Mouse (Mus musculus) midbrain, embryonic 13.5 days (tissue): ENCODE measurements around the gene Tbce. TPM values are rescaled to one million over a fixed set of nuclear protein-coding genes. Genes with fewer than 3 reads are reported as not detected.

ENCODE experiments used
- ATAC-seq: fragments of 200-750 bp; cut with Nextera tagmentation; 2 replicates; pipeline ENCODE4 v1.8.0; 2017; ENCODE audit warnings: mild to moderate bottlenecking, moderate TSS enrichment, moderate library complexity
- H3K27ac ChIP-seq: fragments of 300-500 bp; sonication (generic); 2 replicates; pipeline ENCODE4 v1.5.1; 2015; ENCODE audit warnings: inconsistent platforms, mild to moderate bottlenecking, moderate library complexity
- H3K27me3 ChIP-seq: fragments of 300-500 bp; sonication (generic); 2 replicates; pipeline ENCODE4 v1.6.1; 2015; ENCODE audit warnings: mild to moderate bottlenecking, inconsistent platforms
- H3K36me3 ChIP-seq: fragments of 300-500 bp; sonication (generic); 2 replicates; pipeline ENCODE4 v1.6.1; 2015; ENCODE audit warnings: mild to moderate bottlenecking, inconsistent platforms
- H3K4me1 ChIP-seq: fragments of 300-500 bp; sonication (generic); replicated peaks from 2 replicates; pipeline ENCODE4 v1.6.1; 2015; ENCODE audit warnings: inconsistent platforms
- H3K4me2 ChIP-seq: fragments of 300-500 bp; sonication (generic); replicated peaks from 2 replicates; pipeline ENCODE4 v1.6.1; 2015; ENCODE audit warnings: moderate library complexity, mild to moderate bottlenecking, inconsistent platforms
- H3K4me3 ChIP-seq: fragments of 300-500 bp; sonication (generic); replicated peaks from 2 replicates; pipeline ENCODE4 v1.5.1; 2015; ENCODE audit warnings: mild to moderate bottlenecking, inconsistent platforms
- H3K9ac ChIP-seq: fragments of 300-500 bp; sonication (generic); replicated peaks from 2 replicates; pipeline ENCODE4 v1.6.1; 2015; ENCODE audit warnings: mild to moderate bottlenecking, inconsistent platforms
- H3K9me3 ChIP-seq: fragments of 300-500 bp; sonication (generic); 2 replicates; pipeline ENCODE4 v1.6.1; 2016; ENCODE audit warnings: mild to moderate bottlenecking, inconsistent platforms
- WGBS: fragments of 180-500 bp; shearing (Covaris S2); methylation state at CpG from one replicate; pipeline ENCODE4 v1.1.7; 2015; 5-methylcytosine and 5-hydroxymethylcytosine counted together
- polyA plus RNA-seq: library from polyadenylated mRNA; unstranded; fragments of >200 nt; fragmentation: Nextera tagmentation; extraction: Ambion mirVana; gene quantifications from 2 replicates; pipeline ENCODE4 v1.2.1, GENCODE M21; 2015

The Tbce gene
- polyA plus RNA-seq: 104 and 116 TPM in 2 replicates

DNA sequence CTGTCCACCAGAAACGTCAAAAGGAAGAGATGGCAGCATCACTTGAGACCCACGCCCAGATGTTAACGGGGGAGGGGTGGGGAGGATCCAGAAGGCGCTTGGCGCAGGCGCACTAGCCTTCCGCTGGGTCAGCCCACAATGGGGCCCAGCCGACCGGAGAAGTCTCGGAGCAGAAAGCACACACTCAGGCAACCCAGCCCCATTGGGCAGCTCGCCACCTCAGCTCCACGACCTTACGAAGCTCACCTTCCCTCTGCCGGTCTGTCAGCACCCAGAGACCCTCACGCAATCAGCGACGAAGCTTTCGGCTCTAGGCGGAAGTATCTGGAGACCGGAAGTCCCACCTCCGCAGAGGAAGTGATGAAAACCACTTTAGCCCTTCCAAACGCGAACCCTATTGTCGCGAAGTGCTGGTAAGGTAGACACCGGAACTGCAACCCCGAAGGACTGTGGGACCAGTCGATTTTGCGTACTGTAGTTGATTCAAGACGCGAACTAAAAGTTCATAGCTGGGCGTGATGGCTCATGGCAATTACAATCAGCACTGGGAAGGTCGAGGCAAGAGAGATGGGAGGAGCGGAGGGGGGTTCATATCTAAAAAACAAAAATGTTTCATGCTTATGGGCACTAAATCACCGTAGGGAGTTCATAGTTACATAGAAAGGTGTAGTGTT, at the start of gene Tbce:
Gene Tbce, minus strand, starts transcription at position 347 of the 674 bp plus-strand sequence.
- H3K4me3 ChIP-seq: peak within 1 kb of the TSS; percentile 68
- no peaks in the 10 kb centered on the region for H3K36me3 ChIP-seq
- H3K27ac ChIP-seq: peak within 1 kb of the TSS; percentile 97
- H3K27me3 ChIP-seq: no peaks in the 10 kb centered on the region
- ATAC-seq: peak; percentile 98
- peaks cover 22% of the 10 kb centered on the region for H3K4me1 ChIP-seq
- no peaks in the 10 kb centered on the region for H3K9me3 ChIP-seq
- peak within 1 kb of the TSS; percentile 90 for H3K9ac ChIP-seq
- H3K4me2 ChIP-seq: peak within 1 kb of the TSS; percentile 84
- WGBS: 1% methylated on average over 35 of the region's 35 CpGs

DNA sequence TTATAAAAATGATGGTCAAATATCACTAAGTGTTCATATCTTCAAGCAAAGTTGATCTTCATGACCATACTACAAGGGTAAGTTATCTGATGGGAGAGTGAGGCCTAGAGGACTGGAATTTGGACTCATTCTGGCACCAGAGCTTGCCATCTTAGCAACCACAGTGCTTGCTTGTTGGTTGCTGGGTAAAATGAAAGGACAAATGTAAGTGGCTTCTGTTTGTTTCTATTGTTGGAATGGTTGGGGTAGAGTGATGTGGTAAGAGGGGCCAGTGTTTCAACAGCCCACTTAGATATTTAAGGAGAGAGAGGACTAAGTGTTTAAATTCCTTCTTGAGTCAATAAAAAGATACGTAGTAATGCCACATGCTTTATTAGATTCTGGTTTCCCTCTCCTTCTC, 49.2 kb upstream of the Tbce start:
- Histone ChIP-seq H3K4me2 (no peak overlapping the region), H3K4me3 (no peak overlapping the region), H3K4me1 (no peaks in the 10 kb centered on the region), H3K27me3 (no peaks in the 10 kb centered on the region), H3K9ac (no peak overlapping the region), H3K27ac (no peak overlapping the region), H3K9me3 (peaks cover 3% of the 10 kb centered on the region; the same call in 1 of the 2 replicates), H3K36me3 (0 out of 2 replicates have a peak, but pooled peaks cover 5% of the 10 kb centered on the region)
- WGBS: 92% methylated on average over 1 of the region's 1 CpGs
- ATAC-seq: no peak

DNA sequence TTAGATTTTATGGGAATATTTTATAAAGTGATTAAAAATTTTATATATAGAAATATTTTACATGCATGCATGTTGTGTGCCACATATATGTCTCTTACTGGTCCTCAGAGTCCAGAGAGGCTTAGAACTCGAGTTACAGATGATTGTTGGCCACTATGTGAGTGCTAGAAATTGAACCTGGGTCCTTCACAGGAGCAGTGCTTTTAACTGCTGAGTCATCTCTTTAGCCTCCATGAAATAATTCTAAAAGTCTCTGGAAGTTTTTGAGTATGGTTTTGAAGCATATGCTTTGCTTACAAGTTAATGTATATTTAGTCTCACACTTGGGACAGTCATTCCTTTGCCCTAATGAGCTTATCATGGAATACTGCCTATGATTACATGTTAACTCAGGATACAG, 35.9 kb upstream of the Tbce start:
- H3K27ac ChIP-seq: no peak overlapping the region

GRCm38 (mm10) chr13:14074371-14074770, 34.9 kb upstream of the Tbce start:
- H3K27ac ChIP-seq: no peak overlapping the region
- 97% methylated on average over 1 of the region's 1 CpGs for WGBS
- no peaks in the 10 kb centered on the region for H3K36me3 ChIP-seq
- no peaks in the 10 kb centered on the region for H3K27me3 ChIP-seq
- ATAC-seq: no peak
- no peak overlapping the region for H3K4me2 ChIP-seq
- no peaks in the 10 kb centered on the region for H3K9me3 ChIP-seq
- H3K4me3 ChIP-seq: no peak overlapping the region
- H3K9ac ChIP-seq: no peak overlapping the region
- 0 out of 2 replicates have a peak, but pooled peaks cover 3% of the 10 kb centered on the region for H3K4me1 ChIP-seq

More for the DNA sequence above, 35.9 kb upstream of the Tbce start:
- no peaks in the 10 kb centered on the region for H3K36me3 ChIP-seq
- H3K9ac ChIP-seq: no peak overlapping the region
- H3K27me3 ChIP-seq: no peaks in the 10 kb centered on the region
- ATAC-seq: no peak
- no peak overlapping the region for H3K4me2 ChIP-seq
- H3K9me3 ChIP-seq: no peaks in the 10 kb centered on the region
- H3K4me1 ChIP-seq: 0 out of 2 replicates have a peak, but pooled peaks cover 3% of the 10 kb centered on the region
- WGBS: 83% methylated on average over 1 of the region's 1 CpGs
- H3K4me3 ChIP-seq: no peak overlapping the region

- H3K36me3 ChIP-seq: 0 out of 2 replicates have a peak, but pooled peaks cover 2% of the 10 kb centered on the region
- no peak overlapping the region for H3K4me2 ChIP-seq
- no peak overlapping the region for H3K9ac ChIP-seq
- H3K9me3 ChIP-seq: no peaks in the 10 kb centered on the region
- ATAC-seq: no peak
- no peak overlapping the region for H3K27ac ChIP-seq
- H3K27me3 ChIP-seq: no peaks in the 10 kb centered on the region
- H3K4me1 ChIP-seq: peaks cover 34% of the 10 kb centered on the region
- no peak overlapping the region for H3K4me3 ChIP-seq
- WGBS: 90% methylated on average over 1 of the region's 1 CpGs
Observed at GRCm38 (mm10) chr13:14069291-14069690, 29.9 kb upstream of the Tbce start.

DNA sequence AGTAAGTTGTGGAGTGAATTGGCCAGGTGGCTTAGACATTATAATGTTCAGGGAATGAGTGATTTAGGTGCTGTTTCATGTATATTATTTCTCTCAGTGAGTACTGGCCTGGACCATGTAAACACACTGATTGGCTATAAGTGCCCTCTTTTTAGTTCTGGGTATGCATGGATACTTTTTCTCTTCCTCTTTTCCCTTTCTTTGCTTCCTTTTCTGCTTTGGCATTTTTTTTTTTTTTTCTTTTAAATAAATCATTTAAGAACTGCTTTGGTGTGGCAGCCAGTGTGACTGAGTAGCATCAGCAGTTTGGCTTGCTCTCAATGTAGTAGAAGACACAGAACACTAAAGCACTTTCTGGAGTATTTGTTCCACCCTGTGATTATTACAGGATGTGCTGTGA, 28.6 kb upstream of the Tbce start:
- H3K4me3 ChIP-seq: no peak overlapping the region
- no peak overlapping the region for H3K27ac ChIP-seq
- no peak overlapping the region for H3K4me2 ChIP-seq
- H3K9me3 ChIP-seq: no peaks in the 10 kb centered on the region
- 0 out of 2 replicates have a peak, but pooled peaks cover 2% of the 10 kb centered on the region for H3K36me3 ChIP-seq
- H3K27me3 ChIP-seq: no peaks in the 10 kb centered on the region
- H3K9ac ChIP-seq: no peak overlapping the region
- peaks cover 34% of the 10 kb centered on the region for H3K4me1 ChIP-seq
- no peak for ATAC-seq

- H3K27me3 ChIP-seq: no peaks in the 10 kb centered on the region
- no peak overlapping the region for H3K4me2 ChIP-seq
- 79% methylated on average over 1 of the region's 1 CpGs for WGBS
- H3K27ac ChIP-seq: no peak overlapping the region
- ATAC-seq: no peak
- H3K9ac ChIP-seq: no peak overlapping the region
- 0 out of 2 replicates have a peak, but pooled peaks cover 2% of the 10 kb centered on the region for H3K36me3 ChIP-seq
- peaks cover 50% of the 10 kb centered on the region for H3K4me1 ChIP-seq
- no peaks in the 10 kb centered on the region for H3K9me3 ChIP-seq
- no peak overlapping the region; the same call in 1 of the 2 replicates for H3K4me3 ChIP-seq
Observed at GRCm38 (mm10) chr13:14065701-14066100, 26.3 kb upstream of the Tbce start.

- H3K27ac ChIP-seq: no peak overlapping the region
- peaks cover 57% of the 10 kb centered on the region for H3K4me1 ChIP-seq
- H3K36me3 ChIP-seq: 0 out of 2 replicates have a peak, but pooled peaks cover 2% of the 10 kb centered on the region
- H3K27me3 ChIP-seq: no peaks in the 10 kb centered on the region
- H3K4me2 ChIP-seq: peak overlapping the region; percentile 80
- peak overlapping the region; percentile 98 for H3K9ac ChIP-seq
- ATAC-seq: no peak
- H3K9me3 ChIP-seq: no peaks in the 10 kb centered on the region
- peak overlapping the region; percentile 99 for H3K4me3 ChIP-seq
- 23% methylated on average over 9 of the region's 9 CpGs for WGBS
Observed at GRCm38 (mm10) chr13:14065028-14065380, 25.6 kb upstream of the Tbce start.

- Histone ChIP-seq H3K4me3 (peak overlapping the region; percentile 99), H3K27ac (peak overlapping the region; percentile 98), H3K27me3 (no peaks in the 10 kb centered on the region), H3K9ac (peak overlapping the region; percentile 98), H3K4me1 (peaks cover 57% of the 10 kb centered on the region), H3K4me2 (peak overlapping the region; percentile 80), H3K36me3 (0 out of 2 replicates have a peak, but pooled peaks cover 2% of the 10 kb centered on the region), H3K9me3 (no peaks in the 10 kb centered on the region)
- ATAC-seq: no peak
- WGBS: under 1% methylated on average over 49 of the region's 65 CpGs
Observed at GRCm38 (mm10) chr13:14064341-14065027, 25.0 kb upstream of the Tbce start.

DNA sequence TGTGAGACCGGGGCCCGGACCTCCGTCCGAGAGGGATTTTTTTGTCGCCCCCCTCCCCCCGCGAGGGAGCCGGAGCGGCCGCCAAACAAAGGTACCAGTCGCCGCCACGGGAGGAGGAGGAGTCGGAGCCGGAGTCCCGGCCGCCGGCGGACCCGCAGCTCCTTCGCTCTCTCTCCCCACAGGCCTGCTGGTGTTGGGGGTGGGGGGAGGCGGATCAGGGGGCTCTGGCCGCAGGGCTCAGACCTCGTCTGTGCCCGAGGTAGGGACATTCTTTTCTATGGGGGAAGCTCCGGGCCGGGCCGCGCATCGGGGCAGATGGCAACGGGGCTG, 24.5 kb upstream of the Tbce start:
- Histone ChIP-seq H3K4me3 (peak overlapping the region; percentile 99), H3K27ac (peak overlapping the region; percentile 98), H3K36me3 (no peaks in the 10 kb centered on the region), H3K4me1 (peaks cover 57% of the 10 kb centered on the region), H3K4me2 (peak overlapping the region; percentile 80), H3K9ac (peak overlapping the region; percentile 98), H3K27me3 (no peaks in the 10 kb centered on the region), H3K9me3 (no peaks in the 10 kb centered on the region)
- 0% methylated on average over 21 of the region's 31 CpGs for WGBS
- peak; percentile 53 for ATAC-seq

DNA sequence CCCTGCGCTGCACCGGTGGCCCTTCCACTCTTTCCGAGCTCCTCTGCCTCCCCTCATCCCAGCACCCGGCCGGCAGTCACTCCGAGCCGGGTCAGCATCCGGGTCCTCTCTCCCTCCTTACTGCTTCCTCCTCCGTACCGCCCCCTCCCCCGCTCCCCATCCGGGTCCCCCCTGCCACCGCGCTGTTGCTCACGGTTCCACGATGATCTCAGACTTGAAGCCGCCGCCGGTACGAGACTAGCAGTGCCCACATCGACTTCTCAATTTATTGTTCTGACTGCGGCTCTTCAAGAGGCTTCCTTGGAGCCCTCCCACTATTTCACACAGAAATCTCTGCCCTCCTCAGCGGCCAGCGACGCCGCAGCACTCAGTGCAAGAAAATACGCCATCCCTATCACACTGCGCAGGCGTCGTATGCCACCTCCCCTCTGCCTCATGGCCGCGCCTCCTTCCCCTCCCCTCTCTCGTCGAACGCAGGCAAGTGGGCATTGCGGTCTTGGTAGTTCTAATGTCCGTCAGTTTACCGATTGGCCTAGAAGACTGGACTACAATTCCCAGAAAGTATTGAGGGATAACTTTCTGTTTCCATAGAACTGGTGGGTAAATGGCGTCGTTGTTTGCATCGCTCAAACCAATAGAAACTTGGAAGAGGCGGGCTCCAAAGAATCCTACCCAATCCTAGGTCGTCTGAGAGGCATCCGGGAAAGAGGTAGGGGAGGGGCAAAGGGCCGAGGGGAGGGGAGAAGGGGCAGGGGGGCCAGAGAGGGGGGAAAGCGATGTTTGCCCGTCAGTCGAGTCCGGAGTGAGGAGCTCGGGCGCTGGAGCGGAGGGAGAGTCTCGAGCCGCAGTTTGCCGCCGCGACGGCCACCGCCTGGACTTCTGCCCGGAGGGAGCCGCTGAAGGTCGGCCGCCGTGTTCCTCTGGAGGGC, 23.8 kb upstream of the Tbce start, which contains the start of the genes Arid4b and Ggps1:
Gene Arid4b, plus strand, starts transcription at position 220 of the 929 bp plus-strand sequence.
Gene Ggps1, minus strand, starts transcription at position 476 of the 929 bp plus-strand sequence.
- WGBS: under 1% methylated on average over 64 of the region's 64 CpGs
- peak within 1 kb of the TSS; percentile 99 for H3K4me3 ChIP-seq
- no peaks in the 10 kb centered on the region for H3K27me3 ChIP-seq
- no peaks in the 10 kb centered on the region for H3K9me3 ChIP-seq
- peak; percentile 98 for ATAC-seq
- peak within 1 kb of the TSS; percentile 80 for H3K4me2 ChIP-seq
- peaks cover 52% of the 10 kb centered on the region for H3K4me1 ChIP-seq
- H3K9ac ChIP-seq: peak within 1 kb of the TSS; percentile 98
- no peaks in the 10 kb centered on the region for H3K36me3 ChIP-seq
- peak within 1 kb of the TSS; percentile 98 for H3K27ac ChIP-seq
